Mouse (Mus musculus) cortical plate, adult 2 months (tissue): ENCODE results near the gene Tmem210.

Source experiments
- CTCF ChIP-seq: fragments of 200-500 bp; IDR thresholded peaks from 2 replicates; pipeline ENCODE4 v1.5.1; 2011; ENCODE audit warnings: mild to moderate bottlenecking, control low read depth, low read length; ENCODE audit not compliant: insufficient read depth; ENCODE audit errors: extremely low read depth
- POLR2A ChIP-seq: fragments of 200-500 bp; IDR thresholded peaks from 2 replicates; pipeline ENCODE4 v1.6.1; 2011; ENCODE audit warnings: mild to moderate bottlenecking, low read length, control low read depth; ENCODE audit not compliant: insufficient read depth; ENCODE audit errors: extremely low read depth

- no peak for TF ChIP-seq CTCF
- TF ChIP-seq POLR2A: no peak
These were observed 23.1 kb upstream of the Tmem210 start for GRCm38 (mm10) chr2:25264851-25265250.
